Mouse (Mus musculus) limb, embryonic 11.5 days (tissue): ENCODE measurements around the gene Spock3. TPM values are rescaled to one million over a fixed set of nuclear protein-coding genes. Genes with fewer than 3 reads are reported as not detected.
"Not testable (repeated sequence)": the region's sequence is repeated elsewhere in the genome, so short reads cannot be mapped to it uniquely, and the experiment has no call there.

Experiments
- ATAC-seq: fragments of 200-750 bp; cut with Nextera tagmentation; 2 replicates; pipeline ENCODE4 v1.8.0; 2017; ENCODE audit warnings: low read depth; ENCODE audit not compliant: insufficient number of reproducible peaks, low FRiP score, low TSS enrichment
- DNase-seq: peaks from one replicate; pipeline ENCODE4 v3.0.0-alpha.2; 2015; ENCODE audit warnings: low spot score
- H3K27ac ChIP-seq: fragments of 300-500 bp; sonication (generic); replicated peaks from 2 replicates; pipeline ENCODE4 v1.5.1; 2014; ENCODE audit warnings: low read depth, mild to moderate bottlenecking, low read length
- H3K27me3 ChIP-seq: fragments of 300-500 bp; sonication (generic); 2 replicates; pipeline ENCODE4 v1.6.1; 2014; ENCODE audit warnings: mild to moderate bottlenecking, low read length, mixed read lengths; ENCODE audit not compliant: control insufficient read depth, insufficient read depth
- H3K36me3 ChIP-seq: fragments of 300-500 bp; sonication (generic); 2 replicates; pipeline ENCODE4 v1.6.1; 2014; ENCODE audit warnings: mild to moderate bottlenecking, low read length, moderate library complexity, mixed read lengths; ENCODE audit not compliant: control insufficient read depth, insufficient read depth
- H3K4me1 ChIP-seq: fragments of 300-500 bp; sonication (generic); 2 replicates; pipeline ENCODE4 v1.6.1; 2014; ENCODE audit warnings: low read length, mixed read lengths; ENCODE audit not compliant: control insufficient read depth, insufficient read depth
- H3K4me2 ChIP-seq: fragments of 300-500 bp; sonication (generic); 2 replicates; pipeline ENCODE4 v1.6.1; 2014; ENCODE audit warnings: low read depth, mild to moderate bottlenecking, moderate library complexity; ENCODE audit not compliant: severe bottlenecking
- H3K4me3 ChIP-seq: fragments of 300-500 bp; sonication (generic); 2 replicates; pipeline ENCODE4 v1.5.1; 2014; ENCODE audit warnings: low read depth, low read length
- H3K9ac ChIP-seq: fragments of 300-500 bp; sonication (generic); 2 replicates; pipeline ENCODE4 v1.6.1; 2014; ENCODE audit warnings: mild to moderate bottlenecking, low read length
- H3K9me3 ChIP-seq: fragments of 300-500 bp; sonication (generic); 2 replicates; pipeline ENCODE4 v1.6.1; 2016; ENCODE audit warnings: low read length; ENCODE audit not compliant: control insufficient read depth
- WGBS: fragments of 180-500 bp; shearing (Covaris S2); extraction: QIAGEN DNeasy Blood & Tissue Kit; methylation state at CpG from one replicate; pipeline ENCODE4 v1.1.7; 2014; 5-methylcytosine and 5-hydroxymethylcytosine counted together
- polyA plus RNA-seq: library from polyadenylated mRNA; unstranded; fragments of >200 nt; fragmentation: Nextera tagmentation; extraction: Ambion mirVana; gene quantifications from 2 replicates; pipeline ENCODE4 v1.2.1, GENCODE M21; 2014

Spock3 gene
- polyA plus RNA-seq, 1 experiment from 2014 or later: 11.2 TPM

- Histone ChIP-seq H3K27ac (no peak overlapping the region), H3K4me2 (no peak overlapping the region), H3K27me3 (no peaks in the 10 kb centered on the region), H3K9ac (no peak overlapping the region), H3K36me3 (no peaks in the 10 kb centered on the region), H3K4me1 (no peaks in the 10 kb centered on the region), H3K9me3 (no peaks in the 10 kb centered on the region), H3K4me3 (no peak overlapping the region)
- DNase-seq: no peak
- WGBS: 77% methylated on average over 1 of the region's 1 CpGs
- no peak for ATAC-seq
These were observed 162.1 kb downstream of the Spock3 start for GRCm38 (mm10) chr8:63112919-63113318.

- Histone ChIP-seq H3K9me3 (no peaks in the 10 kb centered on the region), H3K4me2 (no peak overlapping the region), H3K4me1 (no peaks in the 10 kb centered on the region), H3K4me3 (no peak overlapping the region), H3K9ac (no peak overlapping the region), H3K27ac (no peak overlapping the region), H3K27me3 (no peaks in the 10 kb centered on the region), H3K36me3 (no peaks in the 10 kb centered on the region)
- ATAC-seq (no peak), DNase-seq (no peak)
- WGBS: 80% methylated on average over 2 of the region's 2 CpGs
These were observed 169.7 kb downstream of the Spock3 start for GRCm38 (mm10) chr8:63120508-63120907.

DNA sequence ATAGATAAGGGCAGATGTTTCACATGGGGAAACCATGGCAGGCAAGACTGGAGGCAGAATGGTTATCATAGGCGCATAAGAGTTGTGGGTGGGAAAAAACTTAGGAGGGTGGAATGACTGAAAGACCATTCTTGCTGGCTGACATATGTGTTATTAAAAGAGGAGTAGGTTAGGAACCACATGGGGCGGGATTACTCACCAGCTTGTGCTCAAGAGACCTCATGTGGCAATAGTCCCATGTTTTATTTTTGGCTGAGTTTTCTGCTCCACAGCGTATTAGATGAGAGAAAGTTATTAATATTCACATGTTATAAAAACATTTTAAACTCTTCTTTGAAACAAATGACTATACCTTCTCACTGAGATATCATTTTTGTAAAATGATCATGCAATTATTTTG is 184.6 kb downstream of the Spock3 start:
- H3K9me3 ChIP-seq: no peaks in the 10 kb centered on the region
- no peaks in the 10 kb centered on the region for H3K36me3 ChIP-seq
- H3K27ac ChIP-seq: no peak overlapping the region
- no peak overlapping the region for H3K4me3 ChIP-seq
- WGBS: 90% methylated on average over 3 of the region's 3 CpGs
- H3K4me2 ChIP-seq: no peak overlapping the region
- H3K4me1 ChIP-seq: no peaks in the 10 kb centered on the region
- no peaks in the 10 kb centered on the region for H3K27me3 ChIP-seq
- ATAC-seq (no peak), DNase-seq (no peak)
- H3K9ac ChIP-seq: no peak overlapping the region

GRCm38 (mm10) chr8:63163861-63164260 is 213.1 kb downstream of the Spock3 start:
- not testable (repeated sequence) for H3K4me3 ChIP-seq, H3K9ac ChIP-seq, H3K4me2 ChIP-seq, H3K27me3 ChIP-seq, H3K9me3 ChIP-seq, H3K4me1 ChIP-seq, DNase-seq, ATAC-seq, H3K36me3 ChIP-seq, H3K27ac ChIP-seq
- WGBS: 65% methylated on average over 2 of the region's 2 CpGs

DNA sequence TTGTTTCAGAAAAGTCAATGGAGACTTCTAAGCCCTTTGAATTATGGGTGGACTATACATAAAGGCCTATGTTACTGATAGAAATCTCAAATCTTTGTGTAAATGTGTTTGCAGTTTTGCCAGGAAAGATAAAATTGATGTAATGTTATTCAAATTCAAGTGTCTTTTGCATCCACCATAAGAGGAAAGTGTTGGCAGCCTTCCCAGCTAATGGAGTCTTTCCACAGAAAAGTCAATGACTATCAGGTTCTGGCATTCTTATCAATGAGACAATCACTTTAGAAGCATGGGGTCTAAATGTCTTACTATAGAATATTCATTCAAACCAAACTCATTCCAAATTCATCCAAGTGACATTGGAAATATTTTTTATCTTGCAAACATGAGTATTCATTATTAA is 214.5 kb downstream of the Spock3 start:
- Histone ChIP-seq H3K27ac (no peak overlapping the region), H3K4me3 (no peak overlapping the region), H3K27me3 (no peaks in the 10 kb centered on the region), H3K9me3 (no peaks in the 10 kb centered on the region), H3K4me1 (no peaks in the 10 kb centered on the region), H3K36me3 (no peaks in the 10 kb centered on the region), H3K4me2 (no peak overlapping the region), H3K9ac (no peak overlapping the region)
- ATAC-seq (no peak), DNase-seq (no peak)

- no peaks in the 10 kb centered on the region for H3K36me3 ChIP-seq
- no peak overlapping the region for H3K4me3 ChIP-seq
- DNase-seq (no peak), ATAC-seq (no peak)
- H3K27ac ChIP-seq: no peak overlapping the region
- H3K27me3 ChIP-seq: no peaks in the 10 kb centered on the region
- no peaks in the 10 kb centered on the region for H3K4me1 ChIP-seq
- H3K9me3 ChIP-seq: no peaks in the 10 kb centered on the region
- no peak overlapping the region for H3K9ac ChIP-seq
- no peak overlapping the region for H3K4me2 ChIP-seq
These were observed 219.1 kb downstream of the Spock3 start for GRCm38 (mm10) chr8:63169956-63170355.

DNA sequence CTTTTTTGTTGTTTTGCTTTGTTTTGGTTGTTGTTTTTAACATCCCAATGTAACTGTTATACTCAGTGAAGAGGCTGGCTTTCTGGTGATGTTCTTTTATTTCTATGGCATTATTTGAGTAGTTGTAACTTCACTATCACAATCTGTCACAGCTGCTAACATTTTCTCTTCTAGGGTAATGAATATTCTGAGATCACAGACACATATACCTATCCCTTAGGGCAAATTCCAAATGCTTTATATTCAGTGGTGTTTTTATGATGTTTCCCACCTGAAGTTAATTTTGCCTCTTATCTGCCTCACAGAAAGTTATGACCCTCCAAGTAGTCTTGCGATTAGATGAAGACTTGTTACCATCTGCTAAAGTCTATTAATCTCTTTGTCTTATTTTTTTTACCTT is 230.5 kb downstream of the Spock3 start:
- DNase-seq (no peak), ATAC-seq (no peak)
- no peaks in the 10 kb centered on the region for H3K27me3 ChIP-seq
- H3K4me2 ChIP-seq: no peak overlapping the region
- no peaks in the 10 kb centered on the region for H3K36me3 ChIP-seq
- no peak overlapping the region for H3K27ac ChIP-seq
- H3K9me3 ChIP-seq: no peaks in the 10 kb centered on the region
- WGBS: 42% methylated on average over 1 of the region's 1 CpGs
- H3K4me3 ChIP-seq: no peak overlapping the region
- H3K4me1 ChIP-seq: no peaks in the 10 kb centered on the region
- no peak overlapping the region for H3K9ac ChIP-seq

DNA sequence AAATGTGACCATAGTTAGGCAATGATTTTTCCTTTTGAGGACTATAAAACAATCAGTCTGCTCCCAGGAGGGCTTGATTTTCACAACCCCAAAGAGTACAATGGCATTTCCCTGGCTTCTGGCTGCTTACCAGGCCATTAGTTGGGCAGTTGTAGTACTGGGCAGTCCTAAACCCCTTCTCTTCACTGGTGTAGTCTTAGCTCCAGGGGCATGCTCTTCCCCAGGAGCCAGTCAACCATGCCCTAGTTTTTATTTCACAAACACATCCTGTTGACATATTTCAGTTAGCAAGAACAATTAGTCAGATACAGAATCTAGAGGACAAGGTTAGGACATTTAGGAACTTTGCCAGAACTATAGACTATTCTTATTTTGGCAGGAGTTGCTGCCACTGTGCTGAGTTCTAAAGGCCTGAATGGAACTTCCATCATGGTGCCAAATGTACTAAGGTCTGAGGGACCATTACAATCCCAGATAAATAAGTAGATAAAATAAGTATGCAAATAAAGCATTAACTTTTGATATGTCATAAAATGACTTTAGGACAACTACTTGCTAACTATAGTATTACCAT is 308.1 kb downstream of the Spock3 start:
- Histone ChIP-seq H3K4me2 (no peak overlapping the region), H3K4me1 (no peaks in the 10 kb centered on the region), H3K9ac (no peak overlapping the region), H3K4me3 (no peak overlapping the region), H3K9me3 (no peaks in the 10 kb centered on the region), H3K27ac (no peak overlapping the region), H3K27me3 (no peaks in the 10 kb centered on the region), H3K36me3 (no peaks in the 10 kb centered on the region)
- DNase-seq: no peak
- no peak for ATAC-seq

GRCm38 (mm10) chr8:63262516-63262915 is 311.7 kb downstream of the Spock3 start:
- Histone ChIP-seq H3K9ac (no peak overlapping the region), H3K4me3 (no peak overlapping the region), H3K27me3 (no peaks in the 10 kb centered on the region), H3K27ac (no peak overlapping the region), H3K4me1 (no peaks in the 10 kb centered on the region), H3K9me3 (no peaks in the 10 kb centered on the region), H3K36me3 (no peaks in the 10 kb centered on the region), H3K4me2 (no peak overlapping the region)
- DNase-seq (no peak), ATAC-seq (no peak)
- 85% methylated on average over 4 of the region's 4 CpGs for WGBS
